Mouse (Mus musculus): Measurements from ENCODE around the gene Ifitm7. TPM values are rescaled to one million over a fixed set of nuclear protein-coding genes. Genes with fewer than 3 reads are reported as not detected.

Gene Ifitm7
- not detected in 2 replicates for polyA plus RNA-seq (2011; ENCODE audit: insufficient read length, low read depth, missing spikeins)

- H3K4me3 ChIP-seq (ENCODE audit: insufficient read depth, low read length): peak within 1 kb of the TSS; percentile 30
- H3K27ac ChIP-seq (ENCODE audit: insufficient read depth, low read length): no peak within 1 kb of the TSS
- no peaks in the 10 kb centered on the region for H3K4me1 ChIP-seq (ENCODE audit: control insufficient read depth, insufficient read depth, low read length)
- TF ChIP-seq POLR2A (IDR thresholded peaks at IDR 0.05; ENCODE audit: low read depth, low read length): no peak
- TF ChIP-seq CTCF (IDR thresholded peaks at IDR 0.05; ENCODE audit: borderline replicate concordance, insufficient read depth, low read length): no peak
These were observed at the start of gene Ifitm7, which contains the start of gene 2900011O08Rik for GRCm38 (mm10) chr16:13986574-13987478. TSS of gene Ifitm7 (minus strand) at chr16:13986888. TSS of gene 2900011O08Rik (plus strand) at chr16:13986604.

GRCm38 (mm10) chr16:14033076-14033475 lies 46.4 kb upstream of the Ifitm7 start:
- Histone ChIP-seq H3K4me1 (ENCODE audit: control insufficient read depth, insufficient read depth, low read length) (no peaks in the 10 kb centered on the region; the same call in 1 of the 2 replicates), H3K27ac (ENCODE audit: insufficient read depth, low read length) (no peak overlapping the region), H3K4me3 (ENCODE audit: insufficient read depth, low read length) (no peak overlapping the region)
- TF ChIP-seq POLR2A (IDR thresholded peaks at IDR 0.05; ENCODE audit: low read depth, low read length) (no peak), CTCF (IDR thresholded peaks at IDR 0.05; ENCODE audit: borderline replicate concordance, insufficient read depth, low read length) (no peak)

GRCm38 (mm10) chr16:14030650-14031049 lies 44.0 kb upstream of the Ifitm7 start:
- TF ChIP-seq CTCF (IDR thresholded peaks at IDR 0.05; ENCODE audit: borderline replicate concordance, insufficient read depth, low read length) (no peak), POLR2A (IDR thresholded peaks at IDR 0.05; ENCODE audit: low read depth, low read length) (no peak)
- no peak overlapping the region for H3K27ac ChIP-seq (ENCODE audit: insufficient read depth, low read length)
- H3K4me3 ChIP-seq (ENCODE audit: insufficient read depth, low read length): no peak overlapping the region
- no peaks in the 10 kb centered on the region; the same call in 1 of the 2 replicates for H3K4me1 ChIP-seq (ENCODE audit: control insufficient read depth, insufficient read depth, low read length)

- Histone ChIP-seq H3K4me3 (ENCODE audit: insufficient read depth, low read length) (no peak overlapping the region), H3K4me1 (ENCODE audit: control insufficient read depth, insufficient read depth, low read length) (no peaks in the 10 kb centered on the region; the same call in 1 of the 2 replicates), H3K27ac (ENCODE audit: insufficient read depth, low read length) (no peak overlapping the region)
- TF ChIP-seq POLR2A (IDR thresholded peaks at IDR 0.05; ENCODE audit: low read depth, low read length): no peak
- no peak for TF ChIP-seq CTCF (IDR thresholded peaks at IDR 0.05; ENCODE audit: borderline replicate concordance, insufficient read depth, low read length)
These were observed 43.2 kb upstream of the Ifitm7 start for GRCm38 (mm10) chr16:14029851-14030250.

- no peaks in the 10 kb centered on the region; the same call in 1 of the 2 replicates for H3K4me1 ChIP-seq (ENCODE audit: control insufficient read depth, insufficient read depth, low read length)
- no peak overlapping the region for H3K4me3 ChIP-seq (ENCODE audit: insufficient read depth, low read length)
- no peak overlapping the region for H3K27ac ChIP-seq (ENCODE audit: insufficient read depth, low read length)
- no peak for TF ChIP-seq CTCF (IDR thresholded peaks at IDR 0.05; ENCODE audit: borderline replicate concordance, insufficient read depth, low read length)
- TF ChIP-seq POLR2A (IDR thresholded peaks at IDR 0.05; ENCODE audit: low read depth, low read length): no peak
These were observed 42.4 kb upstream of the Ifitm7 start for GRCm38 (mm10) chr16:14029072-14029471.

GRCm38 (mm10) chr16:14025091-14025990 lies 38.7 kb upstream of the Ifitm7 start:
- H3K27ac ChIP-seq (ENCODE audit: insufficient read depth, low read length): no peak overlapping the region
- H3K4me3 ChIP-seq (ENCODE audit: insufficient read depth, low read length): no peak overlapping the region
- H3K4me1 ChIP-seq (ENCODE audit: control insufficient read depth, insufficient read depth, low read length): no peaks in the 10 kb centered on the region; the same call in 1 of the 2 replicates
- TF ChIP-seq CTCF (IDR thresholded peaks at IDR 0.05; ENCODE audit: borderline replicate concordance, insufficient read depth, low read length) (no peak), POLR2A (IDR thresholded peaks at IDR 0.05; ENCODE audit: low read depth, low read length) (no peak)

GRCm38 (mm10) chr16:14021166-14021822 lies 34.6 kb upstream of the Ifitm7 start:
- Histone ChIP-seq H3K27ac (ENCODE audit: insufficient read depth, low read length) (no peak overlapping the region), H3K4me3 (ENCODE audit: insufficient read depth, low read length) (no peak overlapping the region), H3K4me1 (ENCODE audit: control insufficient read depth, insufficient read depth, low read length) (no peaks in the 10 kb centered on the region)
- no peak for TF ChIP-seq POLR2A (IDR thresholded peaks at IDR 0.05; ENCODE audit: low read depth, low read length)
- no peak for TF ChIP-seq CTCF (IDR thresholded peaks at IDR 0.05; ENCODE audit: borderline replicate concordance, insufficient read depth, low read length)

- Histone ChIP-seq H3K27ac (ENCODE audit: insufficient read depth, low read length) (no peak overlapping the region), H3K4me3 (ENCODE audit: insufficient read depth, low read length) (no peak overlapping the region), H3K4me1 (ENCODE audit: control insufficient read depth, insufficient read depth, low read length) (no peaks in the 10 kb centered on the region)
- TF ChIP-seq CTCF (IDR thresholded peaks at IDR 0.05; ENCODE audit: borderline replicate concordance, insufficient read depth, low read length) (no peak), POLR2A (IDR thresholded peaks at IDR 0.05; ENCODE audit: low read depth, low read length) (no peak)
These were observed 30.6 kb upstream of the Ifitm7 start for GRCm38 (mm10) chr16:14017306-14017705.

GRCm38 (mm10) chr16:14009966-14010365 lies 23.3 kb upstream of the Ifitm7 start:
- Histone ChIP-seq H3K4me1 (ENCODE audit: control insufficient read depth, insufficient read depth, low read length) (no peaks in the 10 kb centered on the region), H3K27ac (ENCODE audit: insufficient read depth, low read length) (no peak overlapping the region), H3K4me3 (ENCODE audit: insufficient read depth, low read length) (no peak overlapping the region)
- no peak for TF ChIP-seq CTCF (IDR thresholded peaks at IDR 0.05; ENCODE audit: borderline replicate concordance, insufficient read depth, low read length)
- TF ChIP-seq POLR2A (IDR thresholded peaks at IDR 0.05; ENCODE audit: low read depth, low read length): no peak
